Mouse (Mus musculus) urinary bladder, adult 18-20 months (tissue): Measurements from ENCODE around the gene Uqcc2.

Source experiments
- DNase-seq, 2 experiments: peaks; one replicate each; pipeline ENCODE4 v3.0.0; 2022; ENCODE audit warnings: low spot score in 2 of 2, mixed read lengths in 2 of 2

Uqcc2 gene

DNA sequence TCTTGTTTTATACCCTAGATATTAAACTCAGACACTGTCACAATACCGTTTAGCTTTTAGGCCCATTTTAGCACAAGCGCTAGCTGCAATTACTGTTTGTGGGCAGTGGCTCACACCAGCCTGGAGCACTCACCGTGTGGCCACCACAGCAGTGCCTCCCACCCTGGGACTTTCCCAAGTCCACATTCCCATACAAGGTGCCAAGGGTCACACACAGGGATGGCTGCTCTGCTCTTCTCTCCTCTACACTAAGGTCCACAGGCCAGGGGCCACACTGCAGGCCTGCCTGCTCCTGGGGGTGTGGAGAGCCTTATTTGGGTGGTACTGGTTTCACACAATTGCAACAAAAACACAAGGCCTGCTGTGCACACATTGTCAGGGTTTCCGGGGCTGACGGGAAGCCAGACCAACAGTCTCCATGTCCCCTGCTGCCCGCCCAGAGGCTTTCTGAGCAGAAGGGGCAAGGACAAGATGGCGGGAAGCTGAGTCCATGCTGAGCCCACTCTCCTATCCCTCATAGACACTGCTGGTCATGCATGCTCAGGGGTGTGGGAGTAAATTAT, 9.8 kb downstream of the Uqcc2 start:
- no peak for DNase-seq

- no peak for DNase-seq
These were observed 10.6 kb downstream of the Uqcc2 start for GRCm38 (mm10) chr17:27123103-27123502.

DNA sequence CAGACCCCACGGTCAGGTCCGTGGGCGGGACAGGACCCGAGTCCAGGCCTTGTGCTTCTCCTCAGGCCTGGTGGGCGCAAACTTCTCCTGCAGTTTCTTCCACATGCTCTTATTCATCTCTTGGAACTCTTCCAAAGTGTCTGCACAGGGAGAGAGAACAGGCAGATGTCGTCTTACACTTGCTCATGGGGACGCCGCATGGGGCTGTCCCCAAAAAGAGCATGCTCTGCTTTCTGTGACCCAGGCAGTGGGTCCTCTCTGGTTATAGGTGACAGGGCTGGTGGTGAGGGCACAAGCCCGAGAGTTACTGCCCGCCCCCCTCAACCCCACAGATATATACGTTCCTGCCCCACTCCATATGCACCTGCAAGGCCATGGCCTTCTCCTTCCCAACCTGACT, 11.0 kb downstream of the Uqcc2 start:
- DNase-seq = no peak

DNA sequence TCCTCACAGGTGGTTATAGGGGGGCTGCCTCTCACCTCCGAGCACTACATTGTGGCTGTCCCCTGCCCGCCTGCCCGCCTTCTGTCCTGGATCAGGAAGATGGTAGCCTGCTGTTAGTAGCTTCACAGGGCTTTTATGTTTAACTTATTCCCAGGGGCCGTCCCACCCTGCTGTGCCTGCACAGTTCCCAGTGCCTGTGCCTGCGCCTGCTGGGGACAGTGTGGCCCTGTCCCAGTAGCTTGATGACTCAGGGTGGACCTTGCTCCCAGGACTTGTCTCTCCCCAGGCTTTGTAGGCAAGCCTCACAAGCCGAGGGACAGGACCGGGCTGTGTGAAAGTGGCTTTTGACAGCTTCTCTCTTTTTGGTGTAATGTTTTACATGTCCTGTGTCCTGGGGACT, 11.9 kb downstream of the Uqcc2 start:
- no peak for DNase-seq

- DNase-seq = no peak
These were observed 12.4 kb downstream of the Uqcc2 start for GRCm38 (mm10) chr17:27121266-27121665.

- no peak for DNase-seq
These were observed 13.1 kb downstream of the Uqcc2 start for GRCm38 (mm10) chr17:27120561-27121024.

- DNase-seq = no peak
These were observed 13.8 kb downstream of the Uqcc2 start for GRCm38 (mm10) chr17:27119954-27120353.

- no peak for DNase-seq
These were observed 14.2 kb downstream of the Uqcc2 start for GRCm38 (mm10) chr17:27119540-27119895.

- no peak for DNase-seq
These were observed 14.8 kb downstream of the Uqcc2 start for GRCm38 (mm10) chr17:27118676-27119539.

DNA sequence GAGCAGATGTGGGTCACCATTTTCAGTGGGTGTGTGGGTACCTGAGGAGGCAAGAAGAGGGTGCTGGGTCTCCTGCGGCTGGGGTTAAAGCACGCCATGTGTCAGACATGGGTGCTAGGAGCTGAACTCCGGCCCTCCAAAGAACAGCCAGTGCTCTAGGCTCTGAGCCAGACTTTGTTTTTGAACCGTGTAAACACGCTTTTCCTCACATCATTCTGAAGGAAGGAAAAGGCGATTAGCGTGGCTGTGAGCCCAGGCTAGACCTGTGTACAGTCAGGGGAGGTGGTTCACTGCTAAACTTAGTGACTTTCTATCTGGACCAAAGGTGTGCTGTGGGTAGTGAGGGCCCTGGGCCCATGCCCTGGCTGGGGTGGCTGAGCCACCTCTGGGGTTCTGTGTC, 23.6 kb downstream of the Uqcc2 start:
- DNase-seq = no peak

DNA sequence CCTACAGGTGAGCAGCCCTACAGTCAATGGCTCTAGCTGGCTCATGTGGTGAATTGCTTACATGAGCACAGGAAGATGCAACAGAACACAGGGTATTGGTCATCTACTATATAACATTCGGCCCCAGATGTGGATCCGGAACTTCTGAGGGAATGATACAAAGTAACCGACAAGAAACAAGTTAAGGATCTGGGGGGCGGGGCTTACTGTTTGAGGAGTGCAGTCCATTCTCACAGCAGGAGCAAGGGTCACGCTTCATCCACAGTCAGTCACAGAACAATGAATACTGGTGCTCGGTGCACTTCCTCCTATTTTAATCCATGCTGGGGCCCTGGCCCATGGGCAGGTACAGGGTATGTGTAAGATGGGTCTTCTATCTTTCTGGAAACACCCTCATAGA, 25.8 kb downstream of the Uqcc2 start:
- no peak for DNase-seq

DNA sequence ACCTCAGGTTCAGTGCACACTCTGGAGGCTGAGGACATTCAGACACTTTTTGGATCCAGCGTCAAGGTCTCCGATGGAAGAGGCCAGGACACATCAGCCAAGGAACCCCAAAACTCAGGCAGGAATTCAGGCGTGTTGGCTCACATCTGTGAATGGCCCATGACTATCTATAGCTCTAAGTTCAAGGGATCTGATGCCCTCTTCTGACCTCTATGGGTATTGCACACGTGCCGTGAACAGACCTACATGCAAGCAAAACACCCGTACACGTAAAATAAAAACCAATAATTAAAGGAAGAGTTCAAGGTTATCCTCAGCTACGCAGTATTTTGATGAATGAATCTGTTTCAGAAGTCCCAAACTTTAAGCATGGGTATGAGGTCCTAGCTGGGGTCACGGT, 27.0 kb downstream of the Uqcc2 start:
- no peak for DNase-seq

DNA sequence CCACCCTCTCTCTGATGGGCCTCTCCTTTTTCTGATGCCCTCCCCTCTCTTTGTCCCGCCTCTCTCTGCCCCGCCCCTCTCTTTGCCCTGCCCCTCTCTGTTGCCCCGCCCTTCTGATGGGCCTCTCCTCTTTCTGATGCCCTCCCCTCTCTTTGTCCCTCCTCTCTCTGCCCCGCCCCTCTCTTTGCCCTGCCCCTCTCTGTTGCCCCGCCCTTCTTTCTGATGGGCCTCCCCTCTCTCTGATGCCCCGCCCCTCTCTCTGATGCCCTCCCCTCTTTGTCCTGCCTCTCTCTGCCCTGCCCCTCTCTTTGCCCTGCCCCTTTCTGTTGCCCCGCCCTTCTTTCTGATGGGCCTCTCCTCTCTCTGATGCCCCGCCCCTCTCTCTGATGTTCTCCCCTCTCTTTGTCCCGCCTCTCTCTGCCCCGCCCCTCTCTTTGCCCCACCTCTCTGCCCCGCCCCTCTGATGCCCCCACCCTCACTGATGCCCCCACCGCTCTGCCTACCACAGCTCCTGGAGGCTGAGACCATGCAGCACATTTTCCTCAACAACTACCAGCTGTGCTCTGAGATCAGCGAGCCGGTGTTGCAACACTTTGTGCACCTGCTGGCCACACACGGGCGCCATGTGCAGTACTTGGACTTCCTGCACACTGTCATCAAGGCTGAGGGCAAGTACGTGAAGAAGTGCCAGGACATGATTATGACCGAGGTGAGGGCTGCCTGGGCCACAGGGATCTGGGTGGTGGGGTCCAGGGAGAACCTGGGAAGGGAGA, 27.8 kb downstream of the Uqcc2 start:
- DNase-seq = no peak

DNA sequence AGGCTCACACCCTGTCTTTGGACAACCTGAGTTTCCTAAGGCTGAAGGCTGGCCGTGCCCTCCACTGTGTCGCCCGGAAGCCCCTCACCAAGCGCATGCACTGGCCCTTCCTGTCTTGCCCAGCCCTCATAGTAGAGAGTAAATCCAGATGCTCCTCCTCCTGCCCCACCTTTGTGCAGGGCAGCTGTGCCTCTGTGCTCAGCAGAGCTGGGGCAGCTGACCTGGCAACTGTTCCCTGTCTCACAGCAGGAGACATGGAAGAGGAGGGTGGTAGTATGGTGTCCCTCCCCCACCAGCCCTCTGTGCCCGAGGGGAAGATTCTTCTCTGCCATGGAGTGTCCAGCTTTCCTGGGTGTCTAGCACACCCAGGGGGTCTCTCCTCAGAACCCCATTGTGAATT, 32.0 kb downstream of the Uqcc2 start:
- DNase-seq = no peak

GRCm38 (mm10) chr17:27095690-27096089, 38.0 kb downstream of the Uqcc2 start:
- DNase-seq = no peak

DNA sequence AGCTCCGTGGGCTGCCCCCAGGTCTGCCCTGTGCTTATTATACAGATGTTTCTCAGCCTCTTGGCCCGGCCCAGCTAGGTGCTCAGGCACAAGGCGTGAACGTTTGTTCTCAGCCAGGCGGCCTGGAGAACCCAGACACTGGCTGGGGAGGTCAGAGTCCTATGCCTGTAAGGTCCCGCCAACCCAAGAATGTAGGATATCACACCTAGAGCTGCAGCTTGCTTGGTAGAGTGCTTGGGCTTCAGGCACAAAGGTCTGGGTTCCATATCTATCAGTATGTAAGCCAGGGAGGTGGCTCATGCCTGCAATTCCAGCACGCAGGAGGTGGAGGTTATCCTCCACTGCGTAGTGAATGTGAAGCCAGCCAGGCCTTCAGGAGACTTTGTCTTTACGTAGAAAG, 43.6 kb downstream of the Uqcc2 start:
- DNase-seq = no peak

GRCm38 (mm10) chr17:27087426-27087825, 46.3 kb downstream of the Uqcc2 start:
- no peak for DNase-seq

DNA sequence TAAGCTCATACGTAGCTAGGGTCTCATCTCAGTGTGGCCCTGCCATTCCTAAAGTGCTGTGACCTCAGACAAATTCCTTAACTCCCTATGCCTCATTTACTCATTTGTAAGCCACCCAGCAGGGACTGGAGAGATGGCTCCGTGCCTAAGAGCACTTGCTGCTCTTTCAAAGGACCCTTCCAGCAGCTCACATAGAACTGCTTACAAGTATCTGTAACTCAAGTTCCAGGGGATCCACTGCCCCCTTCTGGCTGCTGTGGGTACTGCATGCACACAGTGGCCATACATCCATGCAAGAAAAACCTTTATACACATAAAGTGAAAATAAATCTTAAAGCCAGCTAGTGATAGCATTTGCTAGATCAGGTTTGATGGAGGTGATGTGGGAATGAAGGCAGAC, 48.0 kb downstream of the Uqcc2 start:
- DNase-seq = no peak

DNA sequence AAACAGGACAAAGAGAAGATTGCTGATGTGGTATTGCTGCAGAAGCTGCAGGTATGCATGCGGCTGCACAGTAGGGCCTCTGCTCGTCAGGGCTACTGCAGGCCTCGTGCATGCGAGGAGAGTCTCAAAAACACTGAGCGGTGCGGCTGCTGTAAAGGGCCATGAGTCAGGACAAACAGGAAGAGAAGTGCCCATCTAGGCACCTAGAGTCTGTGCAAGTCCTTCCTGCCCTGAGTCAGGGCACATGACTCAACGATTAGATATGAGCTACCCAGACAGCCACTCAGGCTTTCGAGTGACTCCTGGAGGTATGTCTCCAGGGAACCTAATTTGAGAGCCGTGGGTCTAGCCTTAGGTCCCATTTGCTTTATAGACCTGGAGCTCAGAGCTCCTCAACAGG, 50.1 kb downstream of the Uqcc2 start:
- DNase-seq = peak in 1 of 2 experiments; percentile 48

- DNase-seq = no peak
These were observed 50.9 kb downstream of the Uqcc2 start for GRCm38 (mm10) chr17:27082796-27083195.

- DNase-seq = no peak
These were observed 51.8 kb downstream of the Uqcc2 start for GRCm38 (mm10) chr17:27081868-27082267.

GRCm38 (mm10) chr17:27078499-27078898, 55.2 kb downstream of the Uqcc2 start:
- DNase-seq = no peak

- no peak for DNase-seq
These were observed 55.8 kb downstream of the Uqcc2 start for GRCm38 (mm10) chr17:27077920-27078319.
